Mouse (Mus musculus): ENCODE measurements at regions not wholly inside any gene's neighbourhood (a gene's known extent, or its start where the extent isn't known, plus 50 kb on each side); places are given as distances from the start of the nearest gene placed in this dataset.

DNA sequence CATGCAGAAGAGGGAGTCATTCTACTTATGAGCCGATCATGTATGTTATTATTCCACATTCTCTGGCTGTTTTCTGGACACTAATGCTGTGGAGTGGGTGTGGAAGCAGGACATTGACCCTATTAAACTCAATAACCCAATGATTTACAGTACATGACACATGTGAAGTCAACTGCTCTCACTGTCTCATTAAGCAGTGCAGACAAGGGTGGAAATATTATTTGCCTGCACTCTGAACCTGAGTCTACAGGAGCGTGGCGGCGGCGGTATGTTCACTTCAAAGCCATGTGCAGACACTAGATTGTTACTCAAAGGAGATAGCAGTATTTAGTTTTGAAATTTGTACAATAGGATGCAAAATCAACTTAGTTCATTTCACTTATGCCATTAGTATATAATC, 269.8 kb upstream of the Lrig3 start:
- TF ChIP-seq CTCF (conservative IDR thresholded peaks at IDR 0.05 in 1 of 2, IDR thresholded peaks at IDR 0.05 in 1 of 2; ENCODE audit: low read depth in 2 of 2, low read length in 2 of 2) (no peak), HCFC1 (IDR thresholded peaks at IDR 0.05; ENCODE audit: low read depth, low read length) (no peak), ZNF384 (IDR thresholded peaks at IDR 0.05; ENCODE audit: low read depth, low read length) (no peak), RCOR1 (conservative IDR thresholded peaks at IDR 0.05; ENCODE audit: low read depth, low read length) (no peak), CHD2 (IDR thresholded peaks at IDR 0.05; ENCODE audit: low read length) (no peak), ZMIZ1 (IDR thresholded peaks at IDR 0.05; ENCODE audit: low read depth, low read length) (no peak), ELF1 (IDR thresholded peaks at IDR 0.05; ENCODE audit: low read depth, low read length) (no peak), NRF1 (IDR thresholded peaks at IDR 0.05; ENCODE audit: low read depth, low read length) (no peak), KAT2A (IDR thresholded peaks at IDR 0.05; ENCODE audit: insufficient replicate concordance, low read length) (no peak), SIN3A (IDR thresholded peaks at IDR 0.05; ENCODE audit: low read length) (no peak), MYC (IDR thresholded peaks at IDR 0.05; ENCODE audit: low read depth, low read length) (no peak), MAZ (IDR thresholded peaks at IDR 0.05; ENCODE audit: low read depth, low read length) (no peak), POLR2A (IDR thresholded peaks at IDR 0.05; ENCODE audit: low read depth, low read length) (no peak), JUN (IDR thresholded peaks at IDR 0.05; ENCODE audit: insufficient read depth, low read depth, low read length) (no peak), MAX (IDR thresholded peaks at IDR 0.05; ENCODE audit: low read length) (no peak)
- Histone ChIP-seq H3K4me3 (replicated peaks in 1 of 3; ENCODE audit: low read depth in 2 of 3, low read length in 2 of 3, poor library complexity in 1 of 3) (no peak overlapping the region), H3K27ac (ENCODE audit: insufficient read depth, low read depth) (no peak overlapping the region), H3K79me2 (replicated peaks; ENCODE audit: control insufficient read depth, extremely low read depth, insufficient read depth, poor library complexity, severe bottlenecking) (no peaks in the 10 kb centered on the region), H3K4me1 (ENCODE audit: control insufficient read depth in 1 of 2, insufficient read depth in 2 of 2) (no peaks in the 10 kb centered on the region), H3K9ac (ENCODE audit: insufficient read depth, low read depth) (no peak overlapping the region), H3K27me3 (replicated peaks) (no peaks in the 10 kb centered on the region), H3K9me3 (replicated peaks; ENCODE audit: low read length) (peaks cover 54% of the 10 kb centered on the region), H3K36me3 (replicated peaks in 1 of 2; ENCODE audit: control insufficient read depth in 1 of 2, insufficient read depth in 1 of 2, low read length in 1 of 2) (no peaks in the 10 kb centered on the region), H3K4me2 (ENCODE audit: insufficient read depth, low read depth, poor library complexity, severe bottlenecking) (no peak overlapping the region)
- in situ Hi-C loops (cut with MboI; ENCODE audit: low pct_ligation_motif_present, low pct_unique_long_range_greater_than_20kb, low sequenced_read_pairs): no loop called here
- dilution Hi-C loops (cut with MboI; ENCODE audit: extremely low pct_ligation_motif_present, extremely low pct_unique_long_range_greater_than_20kb, low sequenced_read_pairs): no loop called here
- no peak for DNase-seq (ENCODE audit: extremely low read depth)

GRCm38 (mm10) chr10:125725077-125725680, 240.8 kb upstream of the Lrig3 start:
- DNase-seq (ENCODE audit: extremely low read depth): no peak
- H3K79me2 ChIP-seq (replicated peaks; ENCODE audit: control insufficient read depth, extremely low read depth, insufficient read depth, poor library complexity, severe bottlenecking): no peaks in the 10 kb centered on the region
- dilution Hi-C loops (cut with MboI; ENCODE audit: extremely low pct_ligation_motif_present, extremely low pct_unique_long_range_greater_than_20kb, low sequenced_read_pairs) (no loop called here), in situ Hi-C loops (cut with MboI; ENCODE audit: low pct_ligation_motif_present, low pct_unique_long_range_greater_than_20kb, low sequenced_read_pairs) (no loop called here)
- peaks cover 36% of the 10 kb centered on the region for H3K9me3 ChIP-seq (replicated peaks; ENCODE audit: low read length)
- no peak overlapping the region for H3K4me3 ChIP-seq (replicated peaks in 1 of 3; ENCODE audit: low read depth in 2 of 3, low read length in 2 of 3, poor library complexity in 1 of 3)
- H3K4me1 ChIP-seq (ENCODE audit: control insufficient read depth in 1 of 2, insufficient read depth in 2 of 2): no peaks in the 10 kb centered on the region
- H3K4me2 ChIP-seq (ENCODE audit: insufficient read depth, low read depth, poor library complexity, severe bottlenecking): no peak overlapping the region
- H3K9ac ChIP-seq (ENCODE audit: insufficient read depth, low read depth): no peak overlapping the region
- TF ChIP-seq SMC3 (IDR thresholded peaks at IDR 0.05; ENCODE audit: low read depth, low read length): no peak
- TF ChIP-seq NELFE (IDR thresholded peaks at IDR 0.05; ENCODE audit: low read depth, low read length): no peak
- no peak for TF ChIP-seq PAX5 (IDR thresholded peaks at IDR 0.05; ENCODE audit: low read length)
- TF ChIP-seq MXI1 (IDR thresholded peaks at IDR 0.05; ENCODE audit: low read depth, low read length): no peak
- no peak for TF ChIP-seq TBP (conservative IDR thresholded peaks at IDR 0.05; ENCODE audit: low read depth, low read length)
- no peak for TF ChIP-seq CHD1 (IDR thresholded peaks at IDR 0.05; ENCODE audit: low read depth, low read length)
- TF ChIP-seq GABPA (IDR thresholded peaks at IDR 0.05; ENCODE audit: insufficient replicate concordance, low read depth, low read length): no peak
- TF ChIP-seq CTCF (conservative IDR thresholded peaks at IDR 0.05 in 1 of 2, IDR thresholded peaks at IDR 0.05 in 1 of 2; ENCODE audit: low read depth in 2 of 2, low read length in 2 of 2): no peak
- no peak for TF ChIP-seq NRF1 (IDR thresholded peaks at IDR 0.05; ENCODE audit: low read depth, low read length)
- TF ChIP-seq JUND (conservative IDR thresholded peaks at IDR 0.05; ENCODE audit: low read depth, low read length): no peak
- TF ChIP-seq HCFC1 (IDR thresholded peaks at IDR 0.05; ENCODE audit: low read depth, low read length): no peak
- TF ChIP-seq ETS1 (conservative IDR thresholded peaks at IDR 0.05; ENCODE audit: low read depth, low read length): no peak
- no peak for TF ChIP-seq BHLHE40 (IDR thresholded peaks at IDR 0.05; ENCODE audit: low read depth, low read length)
- no peak for TF ChIP-seq ZKSCAN1 (IDR thresholded peaks at IDR 0.05; ENCODE audit: borderline replicate concordance, low read depth, low read length)
- no peak overlapping the region for H3K27ac ChIP-seq (ENCODE audit: insufficient read depth, low read depth)
- no peaks in the 10 kb centered on the region for H3K36me3 ChIP-seq (replicated peaks in 1 of 2; ENCODE audit: control insufficient read depth in 1 of 2, insufficient read depth in 1 of 2, low read length in 1 of 2)
- no peaks in the 10 kb centered on the region for H3K27me3 ChIP-seq (replicated peaks)

Measured in CH12.LX (cell line).